In genomic region chr17:5493809-5494208, GRCm38 (mm10) we compare ENCODE assay signal across 8 mouse cellular contexts. TPM values are rescaled to one million over a fixed set of nuclear protein-coding genes. Genes with fewer than 3 reads are reported as not detected.
DNase-seq lines count a peak whose midpoint lies in the region; ATAC-seq and TF ChIP-seq lines count a peak whose summit lies in the region.

No protein-coding gene starts in this region.

- peak overlapping the region; percentile 78 for H3K4me3 ChIP-seq in bone marrow macrophage, adult 2 months (ENCODE audit: insufficient read depth, low read length)
- peak overlapping the region; percentile 73 for H3K4me3 ChIP-seq in hindbrain, embryonic 11.5 days (ENCODE audit: low read depth, low read length)

- 31% methylated on average over 4 of the region's 4 CpGs for WGBS in hindbrain, embryonic 11.5 days

- peak; percentile 4 for DNase-seq in adrenal gland, adult 2 months
- DNase-seq in adrenal gland, postnatal 10 days = no peak
- DNase-seq in hindbrain, embryonic 11.5 days (ENCODE audit: low spot score) = no peak
- DNase-seq in liver = peak; percentile 79
- DNase-seq in spleen, adult 12 weeks (ENCODE audit: low spot score) = peak; percentile 52
- no peak for DNase-seq in left cerebral cortex, postnatal 25 days (ENCODE audit: low spot score in 2 of 2)
- DNase-seq in layer of hippocampus, adult 9-10 months (ENCODE audit: low spot score) = no peak

- no peak overlapping the region; the same call in 1 of the 2 replicates for H3K9ac ChIP-seq in hindbrain, embryonic 11.5 days (ENCODE audit: low read depth, low read length)

- no peaks in the 10 kb centered on the region for H3K36me3 ChIP-seq in hindbrain, embryonic 11.5 days (ENCODE audit: control insufficient read depth, insufficient read depth, low read length)

- TF ChIP-seq CTCF in bone marrow macrophage, adult 2 months (IDR thresholded peaks at IDR 0.05; ENCODE audit: low read depth, low read length) = no peak

- no peaks in the 10 kb centered on the region for H3K9me3 ChIP-seq in hindbrain, embryonic 11.5 days (ENCODE audit: control insufficient read depth, low read length)

- H3K4me1 ChIP-seq in bone marrow macrophage, adult 2 months (ENCODE audit: control insufficient read depth, insufficient read depth, low read length) = peaks cover 12% of the 10 kb centered on the region
- no peaks in the 10 kb centered on the region for H3K4me1 ChIP-seq in hindbrain, embryonic 11.5 days (replicated peaks; ENCODE audit: control insufficient read depth, insufficient read depth, low read length)

- TF ChIP-seq POLR2A in bone marrow macrophage, adult 2 months (IDR thresholded peaks at IDR 0.05; ENCODE audit: borderline replicate concordance, low read depth, low read length) = no peak

- peaks cover 8% of the 10 kb centered on the region; the same call in 1 of the 2 replicates for H3K27me3 ChIP-seq in hindbrain, embryonic 11.5 days (ENCODE audit: control insufficient read depth, insufficient read depth, low read length)

- ATAC-seq in hindbrain, embryonic 11.5 days (ENCODE audit: low FRiP score) = no peak

- H3K4me2 ChIP-seq in hindbrain, embryonic 11.5 days (replicated peaks; ENCODE audit: low read depth, low read length) = peak overlapping the region; percentile 99

- intact Hi-C loops in left cerebral cortex, postnatal 25 days (cut with DNase I) = loop anchor here (2.0 to 5.0 kb wide), 2 partner anchors 37 to 253 kb away; no protein-coding TSS in a partner anchor

- no peak overlapping the region for H3K27ac ChIP-seq in bone marrow macrophage, adult 2 months (ENCODE audit: insufficient read depth, low read depth, low read length)
- H3K27ac ChIP-seq in hindbrain, embryonic 11.5 days (ENCODE audit: low read depth, low read length) = no peak overlapping the region

RNA-seq across cellular contexts. Expression of gene Zdhhc14, which starts 1.5 kb away (rescaled TPM):
- total RNA-seq in adrenal gland, adult 2 months (2021) = 1 to 10 TPM; 3.1 to 5.8 TPM
- 2.3 and 2.8 TPM in 2 replicates for polyA plus RNA-seq in adrenal gland, adult 2 months (2012; rRNA removed)
- 1 to 10 TPM; 6.4 to 8.3 TPM for total RNA-seq in adrenal gland, postnatal 10 days (2021)
- polyA plus RNA-seq in bone marrow macrophage, adult 2 months (2012; ENCODE audit: insufficient read depth, insufficient read length, missing spikeins) = 47.0 and 49.1 TPM in 2 replicates
- 2.4 and 2.6 TPM in 2 replicates for polyA plus RNA-seq in hindbrain, embryonic 11.5 days (2014; fragmentation: Nextera tagmentation; extraction: Ambion mirVana)
- total RNA-seq in left cerebral cortex, postnatal 25 days (2021) = 10 to 100 TPM; 51.3 to 53.2 TPM

RNA-seq across cellular contexts. Expression of gene Tmem242, which starts 53.8 kb away (rescaled TPM):
- 100 to 1,000 TPM; 107 to 142 TPM for total RNA-seq in adrenal gland, adult 2 months (2021)
- 4.9 and 10.6 TPM in 2 replicates for polyA plus RNA-seq in adrenal gland, adult 2 months (2012; rRNA removed)
- 100 to 1,000 TPM; 145 to 151 TPM for total RNA-seq in adrenal gland, postnatal 10 days (2021)
- 72.7 and 74.3 TPM in 2 replicates for polyA plus RNA-seq in bone marrow macrophage, adult 2 months (2012; ENCODE audit: insufficient read depth, insufficient read length, missing spikeins)
- 129 and 142 TPM in 2 replicates for polyA plus RNA-seq in hindbrain, embryonic 11.5 days (2014; fragmentation: Nextera tagmentation; extraction: Ambion mirVana)
- 10 to 100 TPM; 84.3 to 92.8 TPM for total RNA-seq in left cerebral cortex, postnatal 25 days (2021)

Comparison
In these comparisons a context has a peak if more than half of its experiments do, and no peak if none do; other contexts are left out.
1. DNase-seq: peak in adrenal gland, adult 2 months (single experiment), liver (single experiment) and spleen, adult 12 weeks (single experiment); none in adrenal gland, postnatal 10 days (single experiment), hindbrain, embryonic 11.5 days (single experiment), left cerebral cortex, postnatal 25 days (0 of 2) and layer of hippocampus, adult 9-10 months (single experiment).
2. RNA of gene Zdhhc14, which starts 1.5 kb away (total RNA-seq): 51.3 to 53.2 TPM in left cerebral cortex, postnatal 25 days; 6.4 to 8.3 TPM in adrenal gland, postnatal 10 days and 3.1 to 5.8 TPM in adrenal gland, adult 2 months; every median in the first group is over 4 times any median in the second.